Mouse (Mus musculus): ENCODE measurements around the gene Clcnka. TPM values are rescaled to one million over a fixed set of nuclear protein-coding genes. Genes with fewer than 3 reads are reported as not detected.

Clcnka gene
- polyA plus RNA-seq, 1 experiment = 0.32 TPM

GRCm38 (mm10) chr4:141338853-141339252, 59.7 kb downstream of the Clcnka start:
- Histone ChIP-seq H3K36me3 (ENCODE audit: control insufficient read depth, insufficient read depth, low read length) (no peaks in the 10 kb centered on the region), H3K27me3 (ENCODE audit: control insufficient read depth, insufficient read depth, low read length) (no peaks in the 10 kb centered on the region), H3K4me3 (ENCODE audit: extremely low read depth, insufficient read depth, insufficient read length) (no peak overlapping the region), H3K4me1 (ENCODE audit: control insufficient read depth, insufficient read depth, insufficient read length) (peaks cover 3% of the 10 kb centered on the region; the same call in 1 of the 2 replicates), H3K27ac (ENCODE audit: insufficient read depth, low read length) (no peak overlapping the region)
- no peak for DNase-seq (ENCODE audit: low read depth in 1 of 2, low spot score in 2 of 2)
- WGBS = 74% methylated on average over 1 of the region's 1 CpGs
- TF ChIP-seq POLR2A (IDR thresholded peaks at IDR 0.05; ENCODE audit: low read depth, low read length) (no peak), CTCF (IDR thresholded peaks at IDR 0.05; ENCODE audit: extremely low read depth, insufficient read depth, insufficient read length, insufficient replicate concordance) (no peak)

- H3K36me3 ChIP-seq (ENCODE audit: control insufficient read depth, insufficient read depth, low read length) = no peaks in the 10 kb centered on the region
- H3K4me3 ChIP-seq (ENCODE audit: extremely low read depth, insufficient read depth, insufficient read length) = no peak overlapping the region
- H3K27ac ChIP-seq (ENCODE audit: insufficient read depth, low read length) = no peak overlapping the region
- DNase-seq (ENCODE audit: low read depth in 1 of 2, low spot score in 2 of 2) = no peak
- 84% methylated on average over 6 of the region's 6 CpGs for WGBS
- no peak for TF ChIP-seq CTCF (IDR thresholded peaks at IDR 0.05; ENCODE audit: extremely low read depth, insufficient read depth, insufficient read length, insufficient replicate concordance)
- peaks cover 3% of the 10 kb centered on the region; the same call in 1 of the 2 replicates for H3K4me1 ChIP-seq (ENCODE audit: control insufficient read depth, insufficient read depth, insufficient read length)
- no peaks in the 10 kb centered on the region for H3K27me3 ChIP-seq (ENCODE audit: control insufficient read depth, insufficient read depth, low read length)
Observed at GRCm38 (mm10) chr4:141337986-141338385, 60.5 kb downstream of the Clcnka start.

GRCm38 (mm10) chr4:141336196-141336595, 62.3 kb downstream of the Clcnka start:
- TF ChIP-seq POLR2A (IDR thresholded peaks at IDR 0.05; ENCODE audit: low read depth, low read length) (no peak), CTCF (IDR thresholded peaks at IDR 0.05; ENCODE audit: extremely low read depth, insufficient read depth, insufficient read length, insufficient replicate concordance) (no peak)
- Histone ChIP-seq H3K36me3 (ENCODE audit: control insufficient read depth, insufficient read depth, low read length) (no peaks in the 10 kb centered on the region), H3K4me3 (ENCODE audit: extremely low read depth, insufficient read depth, insufficient read length) (no peak overlapping the region), H3K27me3 (ENCODE audit: control insufficient read depth, insufficient read depth, low read length) (no peaks in the 10 kb centered on the region), H3K4me1 (ENCODE audit: control insufficient read depth, insufficient read depth, insufficient read length) (peaks cover 3% of the 10 kb centered on the region; the same call in 1 of the 2 replicates), H3K27ac (ENCODE audit: insufficient read depth, low read length) (no peak overlapping the region)
- no peak for DNase-seq (ENCODE audit: low read depth in 1 of 2, low spot score in 2 of 2)
- 84% methylated on average over 6 of the region's 6 CpGs for WGBS

- 63% methylated on average over 3 of the region's 3 CpGs for WGBS
- no peak for DNase-seq (ENCODE audit: low read depth in 1 of 2, low spot score in 2 of 2)
- H3K4me3 ChIP-seq (ENCODE audit: extremely low read depth, insufficient read depth, insufficient read length) = no peak overlapping the region
- H3K36me3 ChIP-seq (ENCODE audit: control insufficient read depth, insufficient read depth, low read length) = no peaks in the 10 kb centered on the region
- no peak overlapping the region for H3K27ac ChIP-seq (ENCODE audit: insufficient read depth, low read length)
- H3K27me3 ChIP-seq (ENCODE audit: control insufficient read depth, insufficient read depth, low read length) = no peaks in the 10 kb centered on the region
- H3K4me1 ChIP-seq (ENCODE audit: control insufficient read depth, insufficient read depth, insufficient read length) = peaks cover 3% of the 10 kb centered on the region; the same call in 1 of the 2 replicates
- no peak for TF ChIP-seq CTCF (IDR thresholded peaks at IDR 0.05; ENCODE audit: extremely low read depth, insufficient read depth, insufficient read length, insufficient replicate concordance)
- TF ChIP-seq POLR2A (IDR thresholded peaks at IDR 0.05; ENCODE audit: low read depth, low read length) = no peak
Observed at GRCm38 (mm10) chr4:141335263-141335796, 63.2 kb downstream of the Clcnka start.

DNA sequence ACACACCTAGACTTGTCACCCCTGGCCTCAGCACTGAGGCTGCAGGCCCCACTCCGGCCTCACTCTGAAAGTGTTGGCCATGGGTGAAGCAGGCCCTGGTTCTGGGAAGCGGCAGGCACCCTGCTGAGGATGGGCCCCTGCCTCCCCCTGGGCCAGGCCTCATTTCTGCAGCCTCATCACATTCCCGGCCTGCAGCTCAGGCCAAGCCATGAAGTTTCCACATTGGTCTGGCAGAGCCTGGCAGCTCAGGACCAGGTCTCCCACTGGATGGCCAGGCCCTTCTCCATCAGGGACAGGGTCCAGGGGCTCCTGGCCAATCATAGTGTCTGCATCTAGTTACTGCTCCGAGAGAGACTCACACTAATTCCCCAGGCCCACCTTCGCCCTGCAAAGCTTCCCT, 63.8 kb downstream of the Clcnka start:
- WGBS = 84% methylated on average over 5 of the region's 5 CpGs

More for the DNA sequence above, 63.8 kb downstream of the Clcnka start:
- Histone ChIP-seq H3K4me3 (ENCODE audit: extremely low read depth, insufficient read depth, insufficient read length) (no peak overlapping the region), H3K36me3 (ENCODE audit: control insufficient read depth, insufficient read depth, low read length) (no peaks in the 10 kb centered on the region), H3K27ac (ENCODE audit: insufficient read depth, low read length) (no peak overlapping the region), H3K27me3 (ENCODE audit: control insufficient read depth, insufficient read depth, low read length) (no peaks in the 10 kb centered on the region), H3K4me1 (ENCODE audit: control insufficient read depth, insufficient read depth, insufficient read length) (peaks cover 3% of the 10 kb centered on the region; the same call in 1 of the 2 replicates)
- TF ChIP-seq POLR2A (IDR thresholded peaks at IDR 0.05; ENCODE audit: low read depth, low read length) = no peak
- no peak for TF ChIP-seq CTCF (IDR thresholded peaks at IDR 0.05; ENCODE audit: extremely low read depth, insufficient read depth, insufficient read length, insufficient replicate concordance)
- no peak for DNase-seq (ENCODE audit: low read depth in 1 of 2, low spot score in 2 of 2)

Other genes with a start within 250 kb of the Clcnka start
- gene Rsg1, start 184.8 kb downstream of the Clcnka start, polyA plus RNA-seq (2012; rRNA removed) = 0.83 and 2.9 TPM in 2 replicates
- 0.79 and 1.2 TPM in 2 replicates for gene Arhgef19, start 159.2 kb downstream of the Clcnka start, polyA plus RNA-seq (2012; rRNA removed)
- gene Epha2, start 97.5 kb downstream of the Clcnka start, polyA plus RNA-seq (2012; rRNA removed) = 8.0 and 9.8 TPM in 2 replicates
- 0.22 and 0.34 TPM in 2 replicates for gene Fam131c, start 30.5 kb downstream of the Clcnka start, polyA plus RNA-seq (2012; rRNA removed)
- 0.07 TPM in 1 of 2 replicates, not detected in the other for gene Clcnkb, start 17.3 kb upstream of the Clcnka start, polyA plus RNA-seq (2012; rRNA removed)
- gene Hspb7, start 22.1 kb upstream of the Clcnka start, polyA plus RNA-seq (2012; rRNA removed) = 2.4 and 2.5 TPM in 2 replicates
- gene Srarp, start 37.4 kb upstream of the Clcnka start, polyA plus RNA-seq (2012; rRNA removed) = not detected in 2 replicates
- gene Zbtb17, start 45.9 kb upstream of the Clcnka start, polyA plus RNA-seq (2012; rRNA removed) = 35.0 and 45.2 TPM in 2 replicates
- gene Spen, start 139.9 kb upstream of the Clcnka start, polyA plus RNA-seq (2012; rRNA removed) = 28.2 and 34.1 TPM in 2 replicates
- 8.4 and 10.1 TPM in 2 replicates for gene Fblim1, start 207.4 kb upstream of the Clcnka start, polyA plus RNA-seq (2012; rRNA removed)
- gene Tmem82, start 219.9 kb upstream of the Clcnka start, polyA plus RNA-seq (2012; rRNA removed) = 0.56 and 0.86 TPM in 2 replicates
- 0.34 and 0.43 TPM in 2 replicates for gene Slc25a34, start 225.1 kb upstream of the Clcnka start, polyA plus RNA-seq (2012; rRNA removed)